Mouse (Mus musculus) Muller cell, postnatal 12 days (primary cell): ENCODE measurements around the gene H2-K1.

Source experiments
- DNase-seq: peaks from one replicate; pipeline ENCODE4 v3.0.0-alpha.2; 2015; ENCODE audit errors: inconsistent ontology term

The H2-K1 gene

DNA sequence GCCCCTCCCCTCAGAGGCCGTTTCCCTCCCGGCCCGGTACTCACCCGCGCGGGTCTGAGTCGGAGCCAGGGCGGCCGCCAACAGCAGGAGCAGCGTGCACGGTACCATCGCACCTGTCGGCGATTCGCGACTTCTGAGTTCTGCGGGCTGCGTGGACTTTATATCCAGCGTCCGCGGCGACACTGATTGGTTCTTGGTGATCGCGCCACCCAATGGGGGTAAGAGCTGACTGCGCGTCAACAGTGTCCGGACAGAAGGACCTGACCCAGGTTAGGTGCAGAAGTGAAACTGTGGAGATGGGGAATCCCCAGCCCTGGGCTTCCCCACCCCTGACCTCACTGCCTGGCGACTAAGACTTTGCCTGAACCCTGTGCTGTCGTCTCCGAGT, at the start of gene H2-K1:
H2-K1 (minus strand) TSS at position 198 of the 388 bp plus-strand sequence.
- DNase-seq = peak; percentile 88

DNA sequence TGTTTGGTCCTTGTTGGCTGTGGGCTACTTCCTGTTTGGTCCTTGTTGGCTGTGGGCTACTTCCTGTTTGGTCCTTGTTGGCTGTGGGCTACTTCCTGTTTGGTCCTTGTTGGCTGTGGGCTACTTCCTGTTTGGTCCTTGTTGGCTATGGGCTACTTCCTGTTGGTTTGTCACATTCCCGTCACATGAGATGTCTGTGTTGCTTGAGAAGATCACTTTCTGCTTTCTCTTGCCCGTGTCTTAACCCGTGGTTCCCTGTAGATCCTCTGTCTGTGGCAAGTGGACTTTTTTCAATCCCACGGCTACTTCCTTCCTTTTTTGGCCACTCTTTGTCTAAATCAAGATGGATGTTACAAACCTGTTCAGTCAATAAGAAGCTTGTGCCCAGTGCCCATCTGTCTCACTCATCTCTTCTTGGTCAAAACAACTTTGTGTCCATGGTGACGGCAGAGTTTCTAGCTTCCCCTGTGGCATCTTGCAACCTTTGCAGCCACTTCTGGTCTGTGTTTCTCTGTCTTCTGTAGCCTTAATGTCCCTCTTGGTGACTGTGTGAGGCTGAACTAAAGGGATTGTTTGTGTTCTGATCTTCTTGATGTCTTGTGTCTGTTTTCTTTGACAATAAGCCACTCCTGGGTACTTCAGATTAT, 47.4 kb upstream of the H2-K1 start:
- DNase-seq = no peak

DNA sequence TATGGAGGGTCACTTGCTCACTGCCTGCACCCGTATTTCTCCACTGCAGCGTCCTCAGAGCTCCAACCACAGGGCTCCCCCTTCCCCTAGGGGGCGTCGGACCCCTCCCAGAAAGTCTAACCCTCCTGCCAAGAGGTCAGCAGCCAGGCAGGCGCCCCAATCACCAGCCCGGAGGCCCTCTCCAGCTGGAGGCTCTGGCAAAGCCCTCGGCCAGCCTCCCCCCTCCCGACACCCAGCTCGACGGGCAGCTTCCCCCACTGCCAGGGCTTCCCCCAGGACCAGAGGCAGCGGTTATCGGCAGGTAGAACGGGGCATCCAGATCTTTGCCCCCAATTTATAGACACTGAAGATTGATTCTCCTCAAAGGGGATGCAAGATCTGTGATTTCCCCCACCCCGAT, 45.8 kb upstream of the H2-K1 start:
- no peak for DNase-seq

DNA sequence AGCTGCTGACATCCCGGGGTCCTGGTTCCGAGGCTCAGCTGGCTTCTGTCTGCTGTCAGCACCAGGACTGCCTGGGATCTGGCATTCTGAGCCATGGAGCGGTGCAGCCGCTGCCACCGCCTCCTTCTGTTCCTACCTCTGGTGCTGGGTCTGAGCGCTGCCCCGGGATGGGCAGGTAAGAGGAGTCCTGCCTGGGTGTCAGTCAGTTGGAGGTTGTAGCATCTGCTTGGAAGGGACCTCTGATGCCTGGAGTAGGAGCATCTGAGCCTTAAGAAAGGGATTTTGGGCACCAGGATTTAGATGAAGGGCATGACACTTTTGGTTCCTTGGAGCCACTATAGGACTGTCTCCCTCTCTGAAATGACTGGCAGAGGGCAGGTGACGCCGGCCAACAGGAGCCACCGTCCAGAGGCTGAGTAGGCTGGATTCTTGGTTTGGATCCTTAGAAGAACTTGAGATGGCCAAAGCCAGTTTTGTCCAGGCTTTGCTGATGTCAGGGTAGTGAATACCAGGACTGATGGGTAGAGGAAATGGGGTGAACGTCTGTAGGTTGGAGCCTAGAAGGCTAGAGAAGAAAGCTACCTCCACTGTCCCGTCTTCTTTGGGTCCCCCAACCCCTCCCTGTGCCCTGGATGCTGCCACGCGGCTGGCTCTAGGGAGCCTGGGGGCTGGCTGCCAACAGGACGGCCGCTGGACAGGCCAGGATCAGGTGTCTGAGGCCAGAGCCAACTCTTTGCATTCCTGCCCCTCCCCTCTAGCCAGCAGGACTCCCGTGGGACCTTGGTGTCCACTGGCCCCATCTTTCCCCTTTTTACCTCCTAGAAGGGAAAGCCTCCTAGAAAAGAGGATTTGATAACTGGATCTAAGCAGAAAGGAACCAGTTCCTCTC, 39.7 kb upstream of the H2-K1 start:
- peak; percentile 68 for DNase-seq

DNA sequence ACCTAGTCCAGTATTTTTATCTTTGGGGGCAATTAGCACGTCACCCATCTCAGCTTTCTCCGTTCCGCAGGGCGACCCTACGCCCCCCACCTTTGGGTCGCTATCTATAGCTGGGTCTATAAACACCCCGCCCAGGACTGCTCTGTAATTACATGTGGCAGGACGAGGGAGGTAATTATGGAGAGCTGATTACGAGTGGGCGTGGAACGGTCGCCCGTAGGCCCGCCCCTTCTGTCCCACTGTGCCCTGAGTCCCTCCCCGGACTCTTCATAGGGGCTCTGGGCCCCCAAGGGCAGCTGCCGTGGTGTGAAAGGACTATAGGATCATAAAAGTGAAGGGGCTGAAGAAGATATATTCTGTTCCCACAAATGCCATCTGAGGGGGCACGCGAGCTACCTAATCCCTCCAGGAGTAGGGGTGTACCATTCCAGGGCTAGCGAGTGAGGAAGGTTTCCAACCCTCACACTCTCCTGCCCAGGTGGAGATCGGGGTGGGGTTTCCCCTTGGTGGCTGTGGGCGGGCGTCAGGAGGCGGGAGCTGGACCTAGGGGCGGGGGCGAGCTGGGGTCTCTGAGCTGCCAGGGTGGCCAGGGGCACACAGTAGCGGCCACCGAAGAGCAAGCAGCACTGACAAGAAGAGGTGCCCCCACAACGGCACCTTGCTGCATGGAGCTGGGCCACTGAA, 38.9 kb upstream of the H2-K1 start, which contains the start of gene Col11a2:
Col11a2 (plus strand) TSS at position 560 of the 684 bp plus-strand sequence.
- peak; percentile 23 for DNase-seq

DNA sequence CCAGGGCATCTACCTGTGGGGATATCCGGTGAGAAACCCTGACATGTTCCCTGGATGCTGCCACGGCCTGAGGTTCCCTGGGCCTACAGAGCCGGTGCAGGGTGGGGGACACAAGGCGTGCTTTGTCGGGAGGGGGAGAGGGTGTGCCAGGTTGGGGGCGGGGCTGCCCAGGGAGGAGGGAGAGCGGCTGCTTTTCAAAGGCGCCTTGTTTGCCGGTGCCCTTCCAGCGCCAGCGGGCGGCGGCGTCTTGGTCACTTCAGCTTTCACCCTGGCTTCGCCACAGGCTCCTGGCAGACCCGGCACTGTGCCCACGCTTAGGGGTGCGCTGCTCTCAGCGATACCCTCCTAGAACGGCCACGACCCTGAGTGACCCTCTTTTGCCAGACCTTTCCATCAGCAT, 38.3 kb upstream of the H2-K1 start:
- peak; percentile 45 for DNase-seq

DNA sequence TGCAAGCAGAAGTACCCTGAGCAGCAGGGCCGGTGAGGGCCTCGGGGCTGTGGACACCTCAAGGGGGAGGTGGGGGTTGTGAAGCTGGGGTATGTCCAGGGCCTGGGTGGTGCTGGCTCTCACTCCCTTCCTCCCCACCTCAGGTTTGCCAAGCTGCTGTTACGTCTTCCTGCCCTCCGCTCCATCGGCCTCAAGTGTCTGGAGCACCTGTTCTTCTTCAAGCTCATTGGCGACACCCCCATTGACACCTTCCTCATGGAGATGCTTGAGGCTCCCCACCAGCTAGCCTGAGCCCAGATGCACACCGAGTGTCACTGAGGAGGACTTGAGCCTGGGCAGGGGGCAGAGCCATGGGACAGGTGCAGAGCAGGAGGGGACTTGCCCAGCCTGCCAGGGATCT, 37.1 kb upstream of the H2-K1 start:
- no peak for DNase-seq

DNA sequence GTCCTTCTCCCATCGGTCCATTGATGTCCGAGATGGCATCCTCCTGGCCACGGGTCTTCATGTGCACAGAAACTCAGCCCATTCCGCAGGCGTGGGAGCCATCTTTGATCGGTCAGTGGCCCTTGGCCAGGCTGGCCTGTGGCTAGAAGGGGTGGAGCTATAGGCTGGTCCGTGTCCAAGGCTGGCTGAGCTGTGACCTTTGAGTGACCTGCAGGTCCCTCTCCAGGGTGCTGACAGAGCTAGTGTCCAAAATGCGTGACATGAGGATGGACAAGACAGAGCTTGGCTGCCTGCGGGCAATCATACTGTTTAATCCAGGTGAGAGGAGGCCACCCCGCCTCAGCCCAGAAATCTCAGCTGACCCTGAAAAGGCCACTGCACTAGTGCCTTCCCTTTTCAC, 36.5 kb upstream of the H2-K1 start:
- DNase-seq = peak; percentile 46

DNA sequence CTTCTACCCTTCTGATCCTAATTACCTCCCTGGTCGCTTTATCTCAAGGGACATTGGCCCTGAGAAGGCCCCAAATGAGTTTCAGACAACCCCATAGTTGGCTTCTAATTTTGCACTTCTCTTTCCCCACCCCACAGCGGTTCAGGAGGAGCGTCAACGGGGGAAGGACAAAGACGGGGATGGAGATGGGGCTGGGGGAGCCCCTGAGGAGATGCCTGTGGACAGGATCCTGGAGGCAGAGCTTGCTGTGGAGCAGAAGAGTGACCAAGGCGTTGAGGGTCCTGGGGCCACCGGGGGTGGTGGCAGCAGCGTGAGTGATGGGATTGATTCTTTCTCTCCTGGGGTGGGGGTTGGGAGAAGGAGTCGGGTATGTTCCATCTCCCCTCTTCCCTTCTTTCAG, 35.4 kb upstream of the H2-K1 start:
- DNase-seq = no peak

DNA sequence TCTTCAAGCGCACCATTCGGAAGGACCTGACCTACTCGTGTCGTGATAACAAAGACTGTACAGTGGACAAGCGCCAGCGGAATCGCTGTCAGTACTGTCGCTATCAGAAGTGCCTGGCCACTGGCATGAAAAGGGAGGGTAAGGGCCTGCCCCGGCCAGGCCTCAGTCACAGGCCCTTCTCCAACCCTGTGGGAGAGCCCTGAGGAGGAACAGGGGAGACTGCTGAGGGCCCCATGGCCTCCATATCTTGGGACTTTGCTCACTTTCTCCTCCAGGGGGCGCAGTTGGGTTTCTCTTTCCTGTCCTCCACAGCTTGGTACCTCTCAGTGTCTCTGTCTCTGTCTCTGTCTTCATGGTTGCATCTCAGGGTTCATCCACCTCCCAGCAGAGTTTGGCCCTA, 33.9 kb upstream of the H2-K1 start:
- peak; percentile 40 for DNase-seq

DNA sequence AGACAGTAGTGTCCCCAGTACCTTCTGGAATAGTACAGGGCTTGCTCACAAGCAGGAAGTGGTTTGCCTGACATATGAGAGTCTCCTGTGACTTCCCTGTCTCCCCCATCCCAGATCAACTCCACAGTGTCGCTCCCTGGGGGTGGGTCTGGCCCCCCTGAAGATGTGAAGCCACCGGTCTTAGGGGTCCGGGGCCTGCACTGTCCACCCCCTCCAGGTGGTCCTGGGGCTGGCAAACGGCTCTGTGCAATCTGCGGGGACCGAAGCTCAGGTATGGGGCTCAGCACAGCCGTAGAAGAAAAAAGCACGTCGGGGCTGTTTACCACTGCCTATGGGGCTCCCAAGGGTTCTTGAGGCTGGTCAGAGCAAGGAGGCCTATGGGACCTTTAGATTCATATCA, 33.3 kb upstream of the H2-K1 start:
- no peak for DNase-seq

DNA sequence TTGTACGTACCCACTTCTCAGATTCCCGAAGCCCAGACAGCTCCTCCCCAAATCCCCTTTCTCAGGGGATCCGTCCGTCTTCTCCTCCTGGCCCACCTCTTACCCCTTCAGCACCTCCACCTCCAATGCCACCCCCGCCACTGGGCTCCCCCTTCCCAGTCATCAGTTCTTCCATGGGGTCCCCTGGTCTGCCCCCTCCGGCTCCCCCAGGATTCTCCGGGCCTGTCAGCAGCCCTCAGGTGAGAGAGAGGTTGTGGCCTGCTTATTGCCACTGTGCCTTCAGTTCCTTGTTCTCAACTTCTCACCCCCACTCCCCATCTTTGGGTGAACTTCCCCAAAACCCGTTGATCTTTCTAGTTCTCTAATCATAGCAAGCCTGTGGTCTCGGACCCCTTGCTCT, 32.7 kb upstream of the H2-K1 start:
- no peak for DNase-seq

DNA sequence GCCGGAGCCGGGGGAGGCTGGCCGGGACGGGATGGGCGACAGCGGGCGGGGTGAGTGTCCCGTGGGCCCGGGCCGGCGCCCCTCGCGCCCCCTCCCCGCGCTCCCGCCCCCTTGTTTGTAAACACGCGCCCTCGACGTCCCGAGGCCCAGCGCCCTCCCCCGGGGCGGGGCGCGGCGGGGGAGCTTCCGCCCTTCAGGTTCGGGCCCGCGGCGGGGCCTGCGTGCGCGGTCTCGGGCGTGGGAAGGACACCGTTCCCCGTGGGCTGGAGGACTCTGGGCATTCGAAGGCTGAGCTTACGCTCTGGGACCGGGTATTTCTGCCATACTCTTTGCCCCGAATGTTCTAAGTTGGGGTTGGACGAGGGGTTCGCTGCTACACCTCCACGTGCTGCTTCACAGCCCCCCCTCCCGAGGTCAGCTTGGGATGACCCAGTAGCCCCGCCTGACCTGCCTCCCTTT, 32.1 kb upstream of the H2-K1 start:
- peak; percentile 77 for DNase-seq

DNA sequence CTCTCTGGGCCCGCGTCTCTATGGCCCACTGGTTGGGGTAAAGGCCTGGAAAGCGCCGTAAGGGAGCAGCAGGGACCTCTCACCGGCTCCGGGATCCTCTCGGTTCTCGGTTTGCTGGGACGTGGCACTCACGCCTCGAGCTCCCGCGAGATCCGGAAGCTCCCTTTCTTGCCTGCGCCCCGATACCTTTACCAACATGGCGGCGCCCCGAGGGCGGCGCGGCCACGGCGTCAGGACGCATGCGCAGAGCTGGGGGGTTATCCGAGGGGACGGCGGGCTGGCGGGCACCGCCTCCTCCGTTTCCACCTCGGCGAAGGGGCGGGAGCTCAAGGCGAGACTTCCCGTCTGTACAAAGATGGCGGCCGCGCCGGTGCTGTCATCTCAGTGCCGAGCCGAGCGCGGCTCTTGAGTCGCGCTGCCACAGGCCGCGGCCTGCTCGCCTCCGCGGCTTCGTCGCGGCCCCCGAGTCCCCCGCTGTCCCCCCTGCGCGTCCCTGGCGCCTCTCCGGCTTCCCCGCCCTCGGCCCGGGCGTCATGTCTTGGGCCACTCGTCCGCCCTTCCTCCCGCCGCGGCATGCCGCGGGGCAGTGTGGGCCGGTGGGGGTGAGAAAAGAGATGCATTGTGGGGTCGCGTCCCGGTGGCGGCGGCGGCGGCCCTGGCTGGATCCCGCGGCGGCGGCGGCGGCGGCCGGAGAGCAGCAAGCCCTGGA, 31.5 kb upstream of the H2-K1 start, which contains the start of the genes Slc39a7 and Rxrb:
Slc39a7 (minus strand) TSS at position 218 of the 709 bp plus-strand sequence.
Rxrb (plus strand) TSS at position 348 of the 709 bp plus-strand sequence.
- DNase-seq = peak; percentile 99

DNA sequence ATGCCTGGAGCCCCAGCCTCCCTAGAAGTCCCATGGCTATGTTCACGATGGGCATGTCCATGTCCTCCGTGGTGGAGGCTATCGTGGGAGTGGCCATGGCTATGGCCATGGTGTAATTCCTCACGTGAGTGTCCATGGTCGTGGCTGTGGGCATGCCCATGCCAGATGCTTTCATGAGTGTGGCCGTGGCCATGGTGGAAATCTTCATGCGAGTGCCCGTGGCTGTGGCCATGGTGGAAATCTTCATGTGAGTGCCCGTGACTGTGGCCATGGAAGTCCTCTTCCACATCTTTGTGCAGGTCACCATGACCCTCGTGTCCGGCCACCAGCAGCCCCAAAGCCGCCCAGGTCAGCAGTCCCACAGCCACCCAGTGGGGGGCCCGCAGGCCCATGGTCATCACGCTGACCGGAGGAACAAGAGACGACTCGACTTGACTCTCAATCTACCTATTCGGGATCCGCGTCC, 30.7 kb upstream of the H2-K1 start:
- DNase-seq = no peak

DNA sequence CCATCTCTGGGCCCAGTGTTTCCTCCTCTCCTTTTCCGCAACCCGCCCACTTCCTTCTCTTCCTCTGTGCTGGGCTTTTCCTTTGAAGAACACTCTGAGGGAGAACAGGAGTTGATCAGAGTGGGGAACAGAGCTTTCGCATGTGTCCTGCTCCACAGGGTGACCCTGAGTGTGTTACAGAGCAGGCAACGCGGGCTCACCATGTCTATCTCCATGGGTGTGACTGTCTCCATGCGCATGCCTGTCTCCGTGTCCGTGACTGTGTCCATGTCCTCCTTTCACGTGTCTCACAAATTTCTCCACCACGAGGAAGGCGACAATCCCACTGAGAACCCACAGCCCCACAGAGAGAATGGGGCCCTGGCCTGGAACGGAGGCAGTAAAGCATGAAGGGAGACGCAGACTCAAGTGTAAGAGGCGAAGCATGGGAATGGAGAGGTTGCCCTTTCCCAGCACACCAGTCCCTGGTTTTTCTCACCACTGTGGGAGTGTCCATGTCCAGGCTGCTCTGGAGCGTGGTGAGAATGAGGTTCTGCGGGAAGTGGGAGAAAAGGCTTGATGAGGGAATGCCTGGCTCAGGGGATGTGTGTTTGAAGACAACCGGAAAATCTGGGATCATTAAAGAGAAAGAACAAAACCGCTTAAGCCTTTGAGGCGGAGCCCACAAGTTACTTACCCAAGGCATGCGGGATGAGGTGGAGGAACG, 29.9 kb upstream of the H2-K1 start:
- no peak for DNase-seq

DNA sequence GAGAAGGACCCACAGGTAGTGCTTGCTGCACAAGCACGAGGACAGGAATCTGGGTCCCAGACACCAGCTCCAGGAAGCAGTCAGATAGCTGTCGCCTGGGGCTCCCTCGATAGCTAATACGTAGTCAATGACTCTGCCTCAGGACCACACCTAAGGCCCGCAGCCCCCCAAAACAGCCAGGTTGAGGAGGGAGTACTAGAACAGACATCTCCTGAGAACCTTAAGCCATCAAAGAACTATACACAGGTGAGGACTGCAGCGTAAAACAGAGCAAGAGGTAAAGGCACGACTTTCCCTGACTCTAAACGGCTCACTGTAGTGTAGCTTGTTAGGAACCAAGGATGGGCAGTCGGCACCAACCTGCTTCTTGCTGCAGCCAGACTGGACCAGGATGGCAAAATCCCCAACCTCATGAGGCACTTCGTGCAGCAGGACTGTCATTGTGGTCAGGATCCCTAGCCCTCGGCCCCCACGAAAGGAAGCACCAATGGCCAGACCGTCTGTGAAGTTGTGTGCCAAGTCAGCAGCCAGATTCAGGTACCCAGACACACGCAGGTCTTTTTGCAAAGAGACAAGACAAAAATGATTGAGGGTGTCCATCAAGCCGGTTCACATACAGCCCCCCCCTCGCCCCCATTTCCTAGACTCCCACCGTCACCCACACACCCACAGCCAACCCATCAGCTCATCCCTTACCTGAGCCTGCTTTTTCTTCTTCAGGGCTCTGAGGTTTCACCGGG, 29.2 kb upstream of the H2-K1 start:
- no peak for DNase-seq

DNA sequence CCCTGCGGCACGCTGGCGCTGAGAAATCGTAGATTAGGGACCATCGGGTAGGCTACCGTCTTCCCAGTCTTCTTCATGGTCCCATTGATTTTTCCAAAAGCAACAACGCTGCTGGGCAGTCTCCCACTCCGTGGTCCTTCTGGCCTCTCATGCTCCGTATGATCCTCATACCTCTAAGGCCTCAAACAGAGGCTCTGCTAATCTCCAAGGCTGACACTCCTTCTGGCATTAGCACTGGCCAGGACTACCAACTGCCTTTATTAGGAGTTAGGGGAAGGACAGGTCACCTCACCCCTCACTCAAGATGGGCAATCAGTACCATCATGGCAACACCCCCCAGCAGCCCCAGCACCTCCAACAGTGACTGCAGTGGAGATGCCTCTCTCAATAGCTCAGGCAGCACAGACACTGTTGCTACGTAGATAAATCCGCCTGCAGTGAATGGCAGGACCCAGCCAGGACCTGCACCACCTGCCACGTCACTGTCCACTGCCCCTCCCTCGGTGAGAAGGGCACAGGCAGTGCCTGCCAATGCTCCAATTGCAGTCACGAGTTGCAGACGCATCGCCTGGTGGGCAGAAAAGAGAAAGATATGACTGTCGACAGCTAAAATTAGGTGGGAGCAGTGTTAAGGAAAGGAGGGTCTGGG, 28.5 kb upstream of the H2-K1 start:
- DNase-seq = no peak

DNA sequence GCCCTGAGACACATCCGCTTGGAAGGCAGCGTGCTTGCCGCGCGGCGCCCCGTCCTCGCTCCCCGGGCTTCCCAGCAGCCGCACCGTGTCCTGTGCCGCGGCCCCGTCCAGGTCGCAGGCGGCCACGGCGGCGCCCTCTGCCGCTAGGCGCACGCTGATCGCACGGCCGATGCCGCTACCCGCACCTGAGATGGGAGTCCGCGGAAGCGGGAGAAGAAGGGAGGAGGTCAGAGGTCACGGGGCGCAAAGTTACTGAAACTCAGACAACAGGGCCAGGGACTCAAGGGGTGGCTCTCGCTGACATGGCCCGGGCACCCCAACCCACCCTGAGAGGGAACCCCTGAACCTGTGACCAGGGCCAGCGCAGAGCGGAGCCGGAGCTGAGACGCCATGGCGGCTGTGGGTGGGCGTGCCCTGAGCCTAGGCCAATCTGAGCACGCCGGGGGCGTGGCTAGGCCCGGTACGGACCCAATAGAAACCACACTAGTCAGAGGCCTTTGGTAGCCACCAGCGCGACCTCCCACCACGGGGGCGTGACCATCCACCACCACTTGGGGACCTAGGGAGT, 27.6 kb upstream of the H2-K1 start, which contains the start of gene H2-Ke6:
H2-Ke6 (minus strand) TSS at position 405 of the 568 bp plus-strand sequence.
- peak; percentile 98 for DNase-seq
